Mouse (Mus musculus) kidney, postnatal 36 days (tissue): ENCODE measurements at regions not wholly inside any gene's neighbourhood (a gene's known extent, or its start where the extent isn't known, plus 50 kb on each side); places are given as distances from the start of the nearest gene placed in this dataset.
A peak's percentile ranks its signal among the peaks of the same experiment; 100 is the strongest.

Experiments
- DNase-seq, 2 experiments: peaks; one replicate each; pipeline ENCODE4 v3.0.0; 2021 to 2022; ENCODE audit warnings: mixed read lengths in 2 of 2

- DNase-seq: peak in 1 of 2 experiments; percentile 1
Observed at GRCm38 (mm10) chrX:76319552-76319951, 55.4 kb downstream of the Cldn34b3 start.
